Mouse (Mus musculus) liver, embryonic 13.5 days (tissue): ENCODE measurements around the gene Ctnnbip1. TPM values are rescaled to one million over a fixed set of nuclear protein-coding genes. Genes with fewer than 3 reads are reported as not detected.

Source experiments
- ATAC-seq: fragments of 200-750 bp; cut with Nextera tagmentation; 2 replicates; pipeline ENCODE4 v1.8.0; 2017; ENCODE audit warnings: low read depth, mild to moderate bottlenecking, moderate number of reproducible peaks, moderate library complexity
- DNase-seq: peaks from one replicate; pipeline ENCODE4 v3.0.0; 2022
- H3K27ac ChIP-seq: fragments of 300-500 bp; sonication (generic); 2 replicates; pipeline ENCODE4 v1.5.1; 2015; ENCODE audit warnings: moderate library complexity, mild to moderate bottlenecking, inconsistent platforms
- H3K27me3 ChIP-seq: fragments of 300-500 bp; sonication (generic); 2 replicates; pipeline ENCODE4 v1.6.1; 2015; ENCODE audit warnings: mild to moderate bottlenecking, inconsistent platforms
- H3K36me3 ChIP-seq: fragments of 300-500 bp; sonication (generic); 2 replicates; pipeline ENCODE4 v1.6.1; 2015; ENCODE audit warnings: mild to moderate bottlenecking, inconsistent platforms
- H3K4me1 ChIP-seq: fragments of 300-500 bp; sonication (generic); replicated peaks from 2 replicates; pipeline ENCODE4 v1.6.1; 2015; ENCODE audit warnings: inconsistent platforms
- H3K4me2 ChIP-seq: fragments of 300-500 bp; sonication (generic); 2 replicates; pipeline ENCODE4 v1.6.1; 2015; ENCODE audit warnings: inconsistent platforms, mild to moderate bottlenecking, moderate library complexity
- H3K4me3 ChIP-seq: fragments of 300-500 bp; sonication (generic); replicated peaks from 2 replicates; pipeline ENCODE4 v1.5.1; 2015; ENCODE audit warnings: mild to moderate bottlenecking, inconsistent platforms
- H3K9ac ChIP-seq: fragments of 300-500 bp; sonication (generic); 2 replicates; pipeline ENCODE4 v1.6.1; 2015; ENCODE audit warnings: mild to moderate bottlenecking, inconsistent platforms
- H3K9me3 ChIP-seq: fragments of 300-500 bp; sonication (generic); replicated peaks from 2 replicates; pipeline ENCODE4 v1.6.1; 2016; ENCODE audit warnings: inconsistent platforms
- WGBS: fragments of 180-500 bp; shearing (Covaris S2); methylation state at CpG from one replicate; pipeline ENCODE4 v1.1.7; 2015; ENCODE audit not compliant: insufficient replicate concordance; 5-methylcytosine and 5-hydroxymethylcytosine counted together
- polyA plus RNA-seq: library from polyadenylated mRNA; unstranded; fragments of >200 nt; fragmentation: Nextera tagmentation; extraction: Ambion mirVana; gene quantifications from 2 replicates; pipeline ENCODE4 v1.2.1, GENCODE M21; 2015

Ctnnbip1 gene
- polyA plus RNA-seq, 1 experiment from 2014 or later: 6.5 TPM

GRCm38 (mm10) chr4:149562905-149563347 is 44.9 kb downstream of the Ctnnbip1 start:
- Histone ChIP-seq H3K27ac (no peak overlapping the region), H3K4me3 (no peak overlapping the region), H3K9ac (no peak overlapping the region), H3K36me3 (no peaks in the 10 kb centered on the region), H3K9me3 (no peaks in the 10 kb centered on the region), H3K4me2 (no peak overlapping the region), H3K27me3 (no peaks in the 10 kb centered on the region), H3K4me1 (peaks cover 18% of the 10 kb centered on the region)
- ATAC-seq (no peak), DNase-seq (no peak)
- WGBS: 32% methylated on average over 7 of the region's 7 CpGs

GRCm38 (mm10) chr4:149563941-149564361 is 45.9 kb downstream of the Ctnnbip1 start:
- Histone ChIP-seq H3K36me3 (no peaks in the 10 kb centered on the region), H3K4me2 (no peak overlapping the region; the same call in 1 of the 2 replicates), H3K27me3 (no peaks in the 10 kb centered on the region), H3K4me3 (no peak overlapping the region), H3K9ac (no peak overlapping the region), H3K4me1 (peaks cover 21% of the 10 kb centered on the region), H3K27ac (no peak overlapping the region), H3K9me3 (no peaks in the 10 kb centered on the region)
- no peak for DNase-seq
- no peak for ATAC-seq
- 64% methylated on average over 10 of the region's 10 CpGs for WGBS

GRCm38 (mm10) chr4:149564452-149565407 is 46.7 kb downstream of the Ctnnbip1 start:
- no peak for ATAC-seq
- Histone ChIP-seq H3K27ac (no peak overlapping the region), H3K4me3 (no peak overlapping the region), H3K27me3 (no peaks in the 10 kb centered on the region), H3K4me1 (peaks cover 21% of the 10 kb centered on the region), H3K9me3 (no peaks in the 10 kb centered on the region), H3K4me2 (no peak overlapping the region; the same call in 1 of the 2 replicates), H3K36me3 (no peaks in the 10 kb centered on the region), H3K9ac (no peak overlapping the region)
- WGBS: 63% methylated on average over 20 of the region's 20 CpGs
- no peak for DNase-seq

- Histone ChIP-seq H3K36me3 (no peaks in the 10 kb centered on the region), H3K9me3 (no peaks in the 10 kb centered on the region), H3K4me3 (no peak overlapping the region), H3K27me3 (peaks cover 9% of the 10 kb centered on the region; the same call in 1 of the 2 replicates), H3K4me1 (peaks cover 16% of the 10 kb centered on the region), H3K27ac (no peak overlapping the region), H3K9ac (no peak overlapping the region), H3K4me2 (no peak overlapping the region)
- WGBS: 24% methylated on average over 8 of the region's 8 CpGs
- ATAC-seq (peak; percentile 52; the same call in 1 of the 2 replicates), DNase-seq (peak; percentile 26)
Measured at GRCm38 (mm10) chr4:149567432-149568026, 49.5 kb downstream of the Ctnnbip1 start.

GRCm38 (mm10) chr4:149568622-149569021 is 50.6 kb downstream of the Ctnnbip1 start:
- no peak overlapping the region for H3K4me2 ChIP-seq
- no peak overlapping the region for H3K4me3 ChIP-seq
- 57% methylated on average over 6 of the region's 6 CpGs for WGBS
- H3K4me1 ChIP-seq: peaks cover 14% of the 10 kb centered on the region
- ATAC-seq (no peak), DNase-seq (no peak)
- no peak overlapping the region for H3K9ac ChIP-seq
- H3K9me3 ChIP-seq: no peaks in the 10 kb centered on the region
- H3K27ac ChIP-seq: no peak overlapping the region
- H3K36me3 ChIP-seq: no peaks in the 10 kb centered on the region
- H3K27me3 ChIP-seq: peaks cover 12% of the 10 kb centered on the region; the same call in 1 of the 2 replicates

GRCm38 (mm10) chr4:149569781-149570497 is 51.9 kb downstream of the Ctnnbip1 start:
- H3K27me3 ChIP-seq: peaks cover 19% of the 10 kb centered on the region; the same call in 1 of the 2 replicates
- WGBS: 61% methylated on average over 6 of the region's 6 CpGs
- no peak for ATAC-seq
- H3K36me3 ChIP-seq: no peaks in the 10 kb centered on the region
- no peaks in the 10 kb centered on the region for H3K9me3 ChIP-seq
- H3K4me2 ChIP-seq: no peak overlapping the region
- H3K9ac ChIP-seq: no peak overlapping the region
- DNase-seq: no peak
- no peak overlapping the region for H3K27ac ChIP-seq
- peaks cover 14% of the 10 kb centered on the region for H3K4me1 ChIP-seq
- no peak overlapping the region for H3K4me3 ChIP-seq

- no peak overlapping the region for H3K4me2 ChIP-seq
- 33% methylated on average over 4 of the region's 4 CpGs for WGBS
Measured at GRCm38 (mm10) chr4:149570498-149570863, 52.4 kb downstream of the Ctnnbip1 start.

GRCm38 (mm10) chr4:149571209-149571608 is 53.2 kb downstream of the Ctnnbip1 start:
- ATAC-seq (no peak), DNase-seq (no peak)
- Histone ChIP-seq H3K27ac (no peak overlapping the region), H3K9me3 (no peaks in the 10 kb centered on the region), H3K9ac (no peak overlapping the region), H3K4me1 (peaks cover 14% of the 10 kb centered on the region), H3K4me3 (no peak overlapping the region), H3K4me2 (no peak overlapping the region), H3K36me3 (no peaks in the 10 kb centered on the region), H3K27me3 (peaks cover 21% of the 10 kb centered on the region; the same call in 1 of the 2 replicates)
- 49% methylated on average over 5 of the region's 5 CpGs for WGBS

More at GRCm38 (mm10) chr4:149570498-149570863, 52.4 kb downstream of the Ctnnbip1 start:
- no peak overlapping the region for H3K9ac ChIP-seq
- H3K36me3 ChIP-seq: no peaks in the 10 kb centered on the region
- no peak for DNase-seq
- ATAC-seq: no peak
- no peak overlapping the region for H3K27ac ChIP-seq
- no peak overlapping the region for H3K4me3 ChIP-seq
- peaks cover 19% of the 10 kb centered on the region; the same call in 1 of the 2 replicates for H3K27me3 ChIP-seq
- H3K9me3 ChIP-seq: no peaks in the 10 kb centered on the region
- H3K4me1 ChIP-seq: peaks cover 14% of the 10 kb centered on the region

GRCm38 (mm10) chr4:149571651-149572149 is 53.7 kb downstream of the Ctnnbip1 start:
- Histone ChIP-seq H3K36me3 (no peaks in the 10 kb centered on the region), H3K4me2 (no peak overlapping the region), H3K9me3 (no peaks in the 10 kb centered on the region), H3K27ac (no peak overlapping the region), H3K4me3 (no peak overlapping the region), H3K27me3 (peaks cover 26% of the 10 kb centered on the region; the same call in 1 of the 2 replicates), H3K9ac (no peak overlapping the region), H3K4me1 (peaks cover 14% of the 10 kb centered on the region)
- ATAC-seq (no peak), DNase-seq (no peak)
- 41% methylated on average over 8 of the region's 8 CpGs for WGBS

- WGBS: 53% methylated on average over 5 of the region's 9 CpGs
- Histone ChIP-seq H3K9me3 (no peaks in the 10 kb centered on the region), H3K27ac (no peak overlapping the region), H3K27me3 (peaks cover 27% of the 10 kb centered on the region; the same call in 1 of the 2 replicates), H3K4me2 (no peak overlapping the region), H3K9ac (no peak overlapping the region), H3K36me3 (no peaks in the 10 kb centered on the region), H3K4me3 (no peak overlapping the region), H3K4me1 (peaks cover 8% of the 10 kb centered on the region)
- DNase-seq (no peak), ATAC-seq (no peak)
Measured at GRCm38 (mm10) chr4:149572446-149572845, 54.4 kb downstream of the Ctnnbip1 start.

GRCm38 (mm10) chr4:149572851-149573250 is 54.8 kb downstream of the Ctnnbip1 start:
- 67% methylated on average over 8 of the region's 8 CpGs for WGBS
- Histone ChIP-seq H3K36me3 (no peaks in the 10 kb centered on the region), H3K9ac (no peak overlapping the region), H3K9me3 (no peaks in the 10 kb centered on the region), H3K4me3 (no peak overlapping the region), H3K4me2 (no peak overlapping the region), H3K27ac (no peak overlapping the region), H3K27me3 (peaks cover 27% of the 10 kb centered on the region; the same call in 1 of the 2 replicates), H3K4me1 (peaks cover 4% of the 10 kb centered on the region)
- no peak for DNase-seq
- no peak for ATAC-seq
